Mouse (Mus musculus): ENCODE results near the gene Uvrag. TPM values are rescaled to one million over a fixed set of nuclear protein-coding genes. Genes with fewer than 3 reads are reported as not detected.

Uvrag gene
- polyA plus RNA-seq, 1 experiment from 2014 or later: 15.6 TPM

GRCm38 (mm10) chr7:99133811-99134402, 7.0 kb downstream of the Uvrag start:
- ATAC-seq (ENCODE audit: low FRiP score): no peak
- no peak overlapping the region for H3K4me3 ChIP-seq (replicated peaks)
- WGBS: 90% methylated on average over 8 of the region's 8 CpGs
- no peak overlapping the region for H3K27ac ChIP-seq (replicated peaks)
- H3K36me3 ChIP-seq: no peaks in the 10 kb centered on the region
- peaks cover 5% of the 10 kb centered on the region; the same call in 1 of the 2 replicates for H3K4me1 ChIP-seq
- H3K27me3 ChIP-seq (replicated peaks): no peaks in the 10 kb centered on the region
- H3K4me2 ChIP-seq: no peak overlapping the region
- no peaks in the 10 kb centered on the region for H3K9me3 ChIP-seq (replicated peaks)
- no peak overlapping the region for H3K9ac ChIP-seq (replicated peaks)

- no peak overlapping the region for H3K4me2 ChIP-seq
- no peak overlapping the region for H3K9ac ChIP-seq (replicated peaks)
- peaks cover 4% of the 10 kb centered on the region for H3K4me1 ChIP-seq
- peak overlapping the region; percentile 33; the same call in 1 of the 2 replicates for H3K27ac ChIP-seq (replicated peaks)
- 87% methylated on average over 9 of the region's 9 CpGs for WGBS
- no peak overlapping the region for H3K4me3 ChIP-seq (replicated peaks)
- H3K27me3 ChIP-seq (replicated peaks): no peaks in the 10 kb centered on the region
- no peak for ATAC-seq (ENCODE audit: low FRiP score)
- no peaks in the 10 kb centered on the region for H3K9me3 ChIP-seq (replicated peaks)
- H3K36me3 ChIP-seq: no peaks in the 10 kb centered on the region
These were observed 8.3 kb downstream of the Uvrag start for GRCm38 (mm10) chr7:99132597-99132996.

- Histone ChIP-seq H3K4me1 (peaks cover 10% of the 10 kb centered on the region), H3K27ac (replicated peaks) (no peak overlapping the region), H3K36me3 (no peaks in the 10 kb centered on the region), H3K4me2 (no peak overlapping the region), H3K9ac (replicated peaks) (no peak overlapping the region), H3K9me3 (replicated peaks) (no peaks in the 10 kb centered on the region), H3K4me3 (replicated peaks) (no peak overlapping the region), H3K27me3 (replicated peaks) (no peaks in the 10 kb centered on the region)
- 81% methylated on average over 6 of the region's 6 CpGs for WGBS
- no peak for ATAC-seq (ENCODE audit: low FRiP score)
These were observed 9.1 kb downstream of the Uvrag start for GRCm38 (mm10) chr7:99131819-99132353.

GRCm38 (mm10) chr7:99128965-99129364, 12.0 kb downstream of the Uvrag start:
- WGBS: 95% methylated on average over 8 of the region's 8 CpGs
- no peak for ATAC-seq (ENCODE audit: low FRiP score)

GRCm38 (mm10) chr7:99128020-99128950, 12.7 kb downstream of the Uvrag start:
- no peak overlapping the region for H3K9ac ChIP-seq (replicated peaks)
- peaks cover 13% of the 10 kb centered on the region for H3K4me1 ChIP-seq
- H3K4me3 ChIP-seq (replicated peaks): no peak overlapping the region
- H3K4me2 ChIP-seq: no peak overlapping the region
- H3K9me3 ChIP-seq (replicated peaks): no peaks in the 10 kb centered on the region
- WGBS: 52% methylated on average over 10 of the region's 10 CpGs
- no peaks in the 10 kb centered on the region for H3K36me3 ChIP-seq
- no peaks in the 10 kb centered on the region for H3K27me3 ChIP-seq (replicated peaks)
- no peak for ATAC-seq (ENCODE audit: low FRiP score)
- no peak overlapping the region for H3K27ac ChIP-seq (replicated peaks)

More at GRCm38 (mm10) chr7:99128965-99129364, 12.0 kb downstream of the Uvrag start:
- Histone ChIP-seq H3K27ac (replicated peaks) (no peak overlapping the region), H3K9me3 (replicated peaks) (no peaks in the 10 kb centered on the region), H3K4me2 (no peak overlapping the region), H3K9ac (replicated peaks) (no peak overlapping the region), H3K4me3 (replicated peaks) (no peak overlapping the region), H3K27me3 (replicated peaks) (no peaks in the 10 kb centered on the region), H3K36me3 (no peaks in the 10 kb centered on the region), H3K4me1 (peaks cover 13% of the 10 kb centered on the region)

- peaks cover 13% of the 10 kb centered on the region for H3K4me1 ChIP-seq
- no peak overlapping the region for H3K27ac ChIP-seq (replicated peaks)
- H3K4me2 ChIP-seq: no peak overlapping the region
- H3K9ac ChIP-seq (replicated peaks): no peak overlapping the region
- ATAC-seq (ENCODE audit: low FRiP score): no peak
- no peaks in the 10 kb centered on the region for H3K36me3 ChIP-seq
- WGBS: 70% methylated on average over 8 of the region's 8 CpGs
- no peaks in the 10 kb centered on the region for H3K9me3 ChIP-seq (replicated peaks)
- H3K27me3 ChIP-seq (replicated peaks): no peaks in the 10 kb centered on the region
- no peak overlapping the region for H3K4me3 ChIP-seq (replicated peaks)
These were observed 14.9 kb downstream of the Uvrag start for GRCm38 (mm10) chr7:99126057-99126456.

GRCm38 (mm10) chr7:99122651-99123050, 18.3 kb downstream of the Uvrag start:
- Histone ChIP-seq H3K4me1 (peaks cover 10% of the 10 kb centered on the region), H3K9ac (replicated peaks) (no peak overlapping the region), H3K27me3 (replicated peaks) (no peaks in the 10 kb centered on the region), H3K4me3 (replicated peaks) (no peak overlapping the region), H3K27ac (replicated peaks) (no peak overlapping the region), H3K9me3 (replicated peaks) (no peaks in the 10 kb centered on the region), H3K4me2 (no peak overlapping the region), H3K36me3 (no peaks in the 10 kb centered on the region)
- ATAC-seq (ENCODE audit: low FRiP score): no peak
- WGBS: 79% methylated on average over 5 of the region's 5 CpGs

- Histone ChIP-seq H3K27ac (replicated peaks) (no peak overlapping the region), H3K4me1 (no peaks in the 10 kb centered on the region), H3K9me3 (replicated peaks) (no peaks in the 10 kb centered on the region), H3K9ac (replicated peaks) (no peak overlapping the region), H3K4me3 (replicated peaks) (no peak overlapping the region), H3K4me2 (no peak overlapping the region), H3K27me3 (replicated peaks) (no peaks in the 10 kb centered on the region), H3K36me3 (no peaks in the 10 kb centered on the region; the same call in 1 of the 2 replicates)
- ATAC-seq (ENCODE audit: low FRiP score): no peak
- WGBS: 90% methylated on average over 5 of the region's 5 CpGs
These were observed 19.9 kb downstream of the Uvrag start for GRCm38 (mm10) chr7:99120865-99121521.

GRCm38 (mm10) chr7:99120082-99120481, 20.9 kb downstream of the Uvrag start:
- Histone ChIP-seq H3K27ac (replicated peaks) (no peak overlapping the region), H3K4me1 (no peaks in the 10 kb centered on the region), H3K27me3 (replicated peaks) (no peaks in the 10 kb centered on the region), H3K9ac (replicated peaks) (no peak overlapping the region), H3K9me3 (replicated peaks) (no peaks in the 10 kb centered on the region), H3K4me3 (replicated peaks) (no peak overlapping the region), H3K36me3 (no peaks in the 10 kb centered on the region; the same call in 1 of the 2 replicates), H3K4me2 (no peak overlapping the region)
- ATAC-seq (ENCODE audit: low FRiP score): no peak
- 81% methylated on average over 4 of the region's 4 CpGs for WGBS

- H3K27ac ChIP-seq (replicated peaks): no peak overlapping the region
- no peaks in the 10 kb centered on the region; the same call in 1 of the 2 replicates for H3K36me3 ChIP-seq
- H3K4me2 ChIP-seq: no peak overlapping the region
- H3K9ac ChIP-seq (replicated peaks): no peak overlapping the region
- no peak overlapping the region for H3K4me3 ChIP-seq (replicated peaks)
- H3K4me1 ChIP-seq: no peaks in the 10 kb centered on the region
- ATAC-seq (ENCODE audit: low FRiP score): no peak
- no peaks in the 10 kb centered on the region for H3K9me3 ChIP-seq (replicated peaks)
- WGBS: 84% methylated on average over 3 of the region's 3 CpGs
- H3K27me3 ChIP-seq (replicated peaks): no peaks in the 10 kb centered on the region
These were observed 24.2 kb downstream of the Uvrag start for GRCm38 (mm10) chr7:99116781-99117180.

- no peak overlapping the region for H3K4me2 ChIP-seq
- WGBS: 89% methylated on average over 16 of the region's 16 CpGs
- H3K27me3 ChIP-seq (replicated peaks): no peaks in the 10 kb centered on the region
- ATAC-seq (ENCODE audit: low FRiP score): no peak
- H3K36me3 ChIP-seq: no peaks in the 10 kb centered on the region; the same call in 1 of the 2 replicates
- no peaks in the 10 kb centered on the region for H3K9me3 ChIP-seq (replicated peaks)
- H3K4me3 ChIP-seq (replicated peaks): no peak overlapping the region
- H3K9ac ChIP-seq (replicated peaks): no peak overlapping the region
- H3K4me1 ChIP-seq: no peaks in the 10 kb centered on the region
- no peak overlapping the region for H3K27ac ChIP-seq (replicated peaks)
These were observed 26.8 kb downstream of the Uvrag start for GRCm38 (mm10) chr7:99114006-99114726.

All from neural tube, embryonic 15.5 days (tissue).